Mouse (Mus musculus) neural tube, embryonic 12.5 days (tissue): Measurements from ENCODE around the gene Bub1b. TPM values are rescaled to one million over a fixed set of nuclear protein-coding genes. Genes with fewer than 3 reads are reported as not detected.
"Not testable (repeated sequence)": the region's sequence is repeated elsewhere in the genome, so short reads cannot be mapped to it uniquely, and the experiment has no call there.

Experiments
- ATAC-seq: fragments of 200-750 bp; cut with Nextera tagmentation; 2 replicates; pipeline ENCODE4 v1.8.0; 2017; ENCODE audit warnings: low read depth, mild to moderate bottlenecking, moderate TSS enrichment, moderate library complexity; ENCODE audit not compliant: low FRiP score
- H3K27ac ChIP-seq: fragments of 300-500 bp; sonication (generic); 2 replicates; pipeline ENCODE4 v1.5.1; 2016
- H3K27me3 ChIP-seq: fragments of 300-500 bp; sonication (generic); replicated peaks from 2 replicates; pipeline ENCODE4 v1.6.1; 2016; ENCODE audit warnings: mild to moderate bottlenecking
- H3K36me3 ChIP-seq: fragments of 300-500 bp; sonication (generic); 2 replicates; pipeline ENCODE4 v1.6.1; 2016; ENCODE audit warnings: mild to moderate bottlenecking
- H3K4me1 ChIP-seq: fragments of 300-500 bp; sonication (generic); 2 replicates; pipeline ENCODE4 v1.6.1; 2016
- H3K4me2 ChIP-seq: fragments of 300-500 bp; sonication (generic); replicated peaks from 2 replicates; pipeline ENCODE4 v1.6.1; 2016; ENCODE audit warnings: mild to moderate bottlenecking
- H3K4me3 ChIP-seq: fragments of 300-500 bp; sonication (generic); 2 replicates; pipeline ENCODE4 v1.5.1; 2016
- H3K9ac ChIP-seq: fragments of 300-500 bp; sonication (generic); 2 replicates; pipeline ENCODE4 v1.6.1; 2016; ENCODE audit warnings: mild to moderate bottlenecking
- H3K9me3 ChIP-seq: fragments of 300-500 bp; sonication (generic); 2 replicates; pipeline ENCODE4 v1.6.1; 2016; ENCODE audit warnings: mild to moderate bottlenecking
- WGBS: fragments of 180-500 bp; shearing (Covaris S2); methylation state at CpG from one replicate; pipeline ENCODE4 v1.1.7; 2016; 5-methylcytosine and 5-hydroxymethylcytosine counted together
- polyA plus RNA-seq: library from polyadenylated mRNA; unstranded; fragments of >200 nt; fragmentation: Nextera tagmentation; extraction: Ambion mirVana; gene quantifications from 2 replicates; pipeline ENCODE4 v1.2.1, GENCODE M21; 2016

Gene Bub1b
- 62.9 and 63.6 TPM in 2 replicates for polyA plus RNA-seq

GRCm38 (mm10) chr2:118597673-118598568 lies at the start of gene Bub1b:
Gene Bub1b (plus strand): TSS chr2:118598211.
- Histone ChIP-seq H3K27ac (no peak within 1 kb of the TSS), H3K9ac (peak within 1 kb of the TSS; percentile 68), H3K27me3 (no peaks in the 10 kb centered on the region), H3K9me3 (no peaks in the 10 kb centered on the region), H3K36me3 (peaks cover 18% of the 10 kb centered on the region), H3K4me3 (peak within 1 kb of the TSS; percentile 59), H3K4me2 (peak within 1 kb of the TSS; percentile 83), H3K4me1 (peaks cover 20% of the 10 kb centered on the region)
- ATAC-seq = peak; percentile 98
- WGBS = 6% methylated on average over 41 of the region's 41 CpGs

DNA sequence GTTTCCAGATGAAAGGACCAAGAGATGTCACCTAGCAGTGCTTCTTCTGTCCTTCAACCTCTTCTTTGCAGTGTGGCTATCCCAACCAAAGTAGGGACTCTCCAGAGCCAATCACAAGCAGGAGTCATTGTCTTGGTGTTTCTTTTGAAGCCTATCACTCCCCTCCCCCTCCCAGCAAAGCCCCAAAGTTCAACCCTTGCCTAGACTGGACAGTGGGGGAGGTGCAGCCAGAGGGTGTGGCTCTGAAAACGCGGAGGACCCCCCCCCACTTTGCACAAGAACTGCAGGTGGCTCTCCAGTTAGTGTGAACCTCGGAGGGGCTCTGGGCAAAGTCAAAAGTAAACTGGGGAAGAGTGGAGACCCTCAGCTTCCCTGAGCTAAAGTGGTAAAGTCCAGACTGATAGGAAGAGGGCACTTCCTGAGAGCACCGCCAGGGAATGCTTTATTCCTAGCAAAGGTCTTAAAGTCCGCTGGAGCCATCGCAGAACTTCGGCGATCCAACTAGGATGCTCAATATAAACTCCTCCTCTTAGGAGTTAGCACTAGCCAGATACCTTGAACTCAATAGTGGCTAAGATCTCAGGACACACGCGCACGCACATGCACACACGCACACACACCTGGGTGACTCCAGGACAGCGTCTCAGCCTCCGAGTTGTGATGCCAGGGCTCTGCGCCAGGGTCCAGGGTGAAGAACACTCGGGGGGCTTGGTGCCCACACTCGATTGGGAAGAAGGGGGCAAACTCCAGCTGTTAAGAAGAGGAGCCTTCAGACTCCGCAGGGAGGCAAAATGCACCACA lies 49.4 kb upstream of the Bub1b start:
- WGBS = under 1% methylated on average over 18 of the region's 18 CpGs
- Histone ChIP-seq H3K9ac (peak overlapping the region; percentile 88), H3K4me1 (peaks cover 57% of the 10 kb centered on the region), H3K4me3 (peak overlapping the region; percentile 90), H3K36me3 (no peaks in the 10 kb centered on the region), H3K9me3 (peaks cover 3% of the 10 kb centered on the region; the same call in 1 of the 2 replicates), H3K4me2 (peak overlapping the region; percentile 96), H3K27ac (no peak overlapping the region), H3K27me3 (no peaks in the 10 kb centered on the region)
- peak; percentile 6; the same call in 1 of the 2 replicates for ATAC-seq

DNA sequence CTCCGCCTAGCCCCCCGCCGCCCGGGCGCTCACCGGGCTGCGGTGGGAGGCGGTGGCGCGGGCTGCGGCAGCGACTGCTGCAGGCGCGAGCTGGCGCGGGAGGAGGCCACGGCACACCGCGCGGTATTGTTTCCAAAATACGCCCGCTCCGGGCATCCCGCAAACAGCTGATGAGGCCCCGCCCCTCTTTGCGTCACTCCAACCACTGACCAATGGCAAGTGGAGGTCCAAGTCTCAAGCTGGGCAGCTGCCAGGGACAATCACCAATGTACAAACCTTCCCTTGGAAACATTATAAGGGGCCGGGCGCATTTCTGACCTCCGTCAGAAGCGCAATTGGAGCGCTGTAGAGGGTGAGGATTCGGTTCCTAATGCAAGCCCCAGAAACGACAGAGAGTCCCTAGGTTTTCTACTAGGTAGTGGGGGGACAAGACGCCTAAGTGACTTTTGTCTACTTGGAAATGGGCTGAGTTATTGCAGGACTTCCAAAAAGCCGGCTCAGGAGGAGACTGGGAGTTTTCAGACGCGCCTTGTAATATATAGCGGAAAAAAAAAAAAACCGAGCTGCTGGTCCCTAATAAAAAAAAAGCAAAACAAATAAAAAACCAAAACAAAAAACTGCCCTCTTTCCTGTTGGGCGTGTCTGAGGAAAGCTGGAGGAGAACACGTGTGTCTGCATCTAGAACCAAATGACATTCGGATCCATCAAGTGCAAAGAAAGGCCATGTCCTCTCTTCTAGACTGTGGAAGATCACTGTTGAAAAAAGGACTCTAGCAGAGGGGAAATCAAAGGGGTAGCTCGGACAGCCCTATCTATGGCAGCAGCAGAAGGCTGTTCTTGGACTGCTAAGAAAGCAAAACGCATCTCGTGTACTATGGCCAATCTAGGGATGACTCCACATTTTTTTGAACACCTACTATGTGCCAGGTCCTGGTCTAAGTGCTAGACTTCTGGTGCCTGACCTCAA lies 48.2 kb upstream of the Bub1b start, which contains the start of gene Bmf:
Gene Bmf, minus strand, starts transcription at position 181 of the 967 bp plus-strand sequence.
- H3K9me3 ChIP-seq = peaks cover 3% of the 10 kb centered on the region; the same call in 1 of the 2 replicates
- no peaks in the 10 kb centered on the region for H3K36me3 ChIP-seq
- H3K27me3 ChIP-seq = no peaks in the 10 kb centered on the region
- H3K27ac ChIP-seq = peak within 1 kb of the TSS; percentile 46
- peak within 1 kb of the TSS; percentile 96 for H3K4me2 ChIP-seq
- peak within 1 kb of the TSS; percentile 90 for H3K4me3 ChIP-seq
- H3K9ac ChIP-seq = peak within 1 kb of the TSS; percentile 88
- peaks cover 45% of the 10 kb centered on the region for H3K4me1 ChIP-seq
- WGBS = 1% methylated on average over 45 of the region's 45 CpGs
- peak; percentile 92 for ATAC-seq

GRCm38 (mm10) chr2:118551606-118552005 lies 46.4 kb upstream of the Bub1b start:
- no peak for ATAC-seq
- Histone ChIP-seq H3K9ac (no peak overlapping the region), H3K27me3 (no peaks in the 10 kb centered on the region), H3K36me3 (no peaks in the 10 kb centered on the region), H3K4me2 (no peak overlapping the region), H3K27ac (no peak overlapping the region), H3K9me3 (peaks cover 3% of the 10 kb centered on the region; the same call in 1 of the 2 replicates), H3K4me1 (peaks cover 27% of the 10 kb centered on the region), H3K4me3 (no peak overlapping the region)
- WGBS = 39% methylated on average over 2 of the region's 2 CpGs

DNA sequence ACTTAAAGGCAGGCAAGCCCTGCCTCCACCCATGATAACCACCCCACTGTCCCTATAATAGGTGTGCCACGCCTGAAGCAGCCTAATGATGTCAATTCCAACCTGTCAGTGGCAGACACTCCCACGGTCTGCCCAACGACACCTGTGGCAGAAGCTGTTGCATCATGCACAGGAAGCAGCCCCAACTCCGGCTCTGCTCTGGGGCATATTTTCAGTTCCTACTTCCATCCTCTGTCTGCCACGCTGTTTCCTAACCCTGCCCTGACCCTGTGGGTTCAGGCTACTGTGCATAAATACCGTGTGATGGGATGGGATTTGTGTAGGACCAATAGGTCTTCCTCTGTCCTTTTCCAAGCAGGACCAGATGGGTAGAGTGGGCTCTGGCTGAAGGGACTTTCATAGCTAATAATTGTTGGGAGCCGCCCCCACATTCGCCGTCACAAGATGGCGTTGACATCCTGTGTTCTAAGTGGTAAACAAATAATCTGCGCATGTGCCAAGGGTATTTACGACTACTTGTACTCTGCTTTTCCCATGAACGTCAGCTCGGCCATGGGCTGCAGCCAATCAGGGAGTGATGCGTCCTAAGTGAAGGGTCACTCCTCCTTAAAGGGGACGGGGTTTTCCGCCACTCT lies 43.5 kb upstream of the Bub1b start:
- H3K9me3 ChIP-seq, H3K4me1 ChIP-seq, H3K27ac ChIP-seq, H3K27me3 ChIP-seq, H3K36me3 ChIP-seq: not testable (repeated sequence)
- Histone ChIP-seq H3K4me3 (peak overlapping the region; percentile 38), H3K9ac (peak overlapping the region; percentile 57), H3K4me2 (peak overlapping the region; percentile 57)
- peak; percentile 49 for ATAC-seq
- WGBS = 60% methylated on average over 17 of the region's 17 CpGs

GRCm38 (mm10) chr2:118558426-118558825 lies 39.6 kb upstream of the Bub1b start:
- 93% methylated on average over 3 of the region's 3 CpGs for WGBS
- ATAC-seq = no peak
- no peaks in the 10 kb centered on the region for H3K9me3 ChIP-seq
- no peaks in the 10 kb centered on the region for H3K36me3 ChIP-seq
- no peaks in the 10 kb centered on the region for H3K27me3 ChIP-seq
- no peak overlapping the region for H3K27ac ChIP-seq
- no peak overlapping the region for H3K4me3 ChIP-seq
- no peak overlapping the region for H3K9ac ChIP-seq
- no peak overlapping the region for H3K4me2 ChIP-seq
- no peaks in the 10 kb centered on the region; the same call in 1 of the 2 replicates for H3K4me1 ChIP-seq

- Histone ChIP-seq H3K4me2 (no peak overlapping the region), H3K9me3 (no peaks in the 10 kb centered on the region), H3K4me1 (no peaks in the 10 kb centered on the region), H3K36me3 (no peaks in the 10 kb centered on the region), H3K9ac (no peak overlapping the region), H3K27me3 (no peaks in the 10 kb centered on the region), H3K4me3 (no peak overlapping the region), H3K27ac (no peak overlapping the region)
- ATAC-seq = no peak
- 83% methylated on average over 4 of the region's 4 CpGs for WGBS
Observed at GRCm38 (mm10) chr2:118562015-118562414, 36.0 kb upstream of the Bub1b start.

GRCm38 (mm10) chr2:118562431-118562830 lies 35.6 kb upstream of the Bub1b start:
- H3K4me1 ChIP-seq = no peaks in the 10 kb centered on the region
- no peak overlapping the region for H3K4me3 ChIP-seq
- WGBS = 93% methylated on average over 3 of the region's 3 CpGs
- no peak for ATAC-seq
- H3K9ac ChIP-seq = no peak overlapping the region
- H3K27ac ChIP-seq = no peak overlapping the region
- no peaks in the 10 kb centered on the region for H3K9me3 ChIP-seq
- H3K36me3 ChIP-seq = no peaks in the 10 kb centered on the region
- H3K27me3 ChIP-seq = no peaks in the 10 kb centered on the region
- H3K4me2 ChIP-seq = no peak overlapping the region

DNA sequence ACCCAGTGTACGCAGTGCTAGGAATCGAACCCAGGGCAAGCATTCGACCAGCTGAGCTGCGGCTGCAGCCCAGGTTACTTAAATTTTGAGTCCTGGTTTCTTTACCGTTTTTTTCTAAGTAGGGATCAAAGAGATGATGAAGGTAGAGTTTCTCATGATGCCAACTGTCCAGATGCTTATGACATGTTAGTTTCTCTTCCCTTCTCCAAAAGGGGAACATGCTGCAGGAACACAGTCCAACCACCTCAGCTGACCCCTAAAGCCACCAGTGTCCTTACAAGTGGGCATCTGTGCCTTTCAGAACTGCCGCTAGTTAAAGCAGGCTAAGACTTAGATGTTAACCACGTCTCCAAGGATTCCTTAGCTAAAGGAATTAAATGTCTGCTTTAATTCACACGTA lies 30.8 kb upstream of the Bub1b start:
- H3K36me3 ChIP-seq = no peaks in the 10 kb centered on the region
- no peak overlapping the region for H3K4me2 ChIP-seq
- 91% methylated on average over 8 of the region's 8 CpGs for WGBS
- H3K27ac ChIP-seq = no peak overlapping the region
- no peaks in the 10 kb centered on the region for H3K4me1 ChIP-seq
- no peaks in the 10 kb centered on the region for H3K9me3 ChIP-seq
- H3K9ac ChIP-seq = no peak overlapping the region
- no peaks in the 10 kb centered on the region for H3K27me3 ChIP-seq
- H3K4me3 ChIP-seq = no peak overlapping the region
- ATAC-seq = no peak

- WGBS = 91% methylated on average over 2 of the region's 2 CpGs
- Histone ChIP-seq H3K36me3 (no peaks in the 10 kb centered on the region), H3K4me1 (no peaks in the 10 kb centered on the region), H3K27ac (no peak overlapping the region), H3K9ac (no peak overlapping the region), H3K27me3 (no peaks in the 10 kb centered on the region), H3K4me3 (no peak overlapping the region), H3K4me2 (no peak overlapping the region), H3K9me3 (no peaks in the 10 kb centered on the region)
- ATAC-seq = no peak
Observed at GRCm38 (mm10) chr2:118570939-118571338, 27.1 kb upstream of the Bub1b start.

GRCm38 (mm10) chr2:118572183-118572836 lies 25.7 kb upstream of the Bub1b start:
- H3K36me3 ChIP-seq = no peaks in the 10 kb centered on the region
- no peaks in the 10 kb centered on the region for H3K4me1 ChIP-seq
- 52% methylated on average over 9 of the region's 9 CpGs for WGBS
- no peaks in the 10 kb centered on the region for H3K27me3 ChIP-seq
- H3K4me3 ChIP-seq = no peak overlapping the region
- no peak overlapping the region for H3K4me2 ChIP-seq
- no peak overlapping the region for H3K9ac ChIP-seq
- ATAC-seq = no peak
- no peaks in the 10 kb centered on the region for H3K9me3 ChIP-seq
- no peak overlapping the region for H3K27ac ChIP-seq
